Mouse (Mus musculus) mature B cell (primary cell): ENCODE measurements around the gene Olig2.

Experiments
- in situ Hi-C: fragments of 300-500 bp; cut with MboI; formaldehyde crosslinking; loops from 2 replicates; pipeline ENCODE4 v1.14.3; 2019

Olig2 gene

GRCm38 (mm10) chr16:91225233-91226037 is at the start of gene Olig2:
TSS of gene Olig2 (plus strand) at chr16:91225457.
- in situ Hi-C loops, result no loop called here

DNA sequence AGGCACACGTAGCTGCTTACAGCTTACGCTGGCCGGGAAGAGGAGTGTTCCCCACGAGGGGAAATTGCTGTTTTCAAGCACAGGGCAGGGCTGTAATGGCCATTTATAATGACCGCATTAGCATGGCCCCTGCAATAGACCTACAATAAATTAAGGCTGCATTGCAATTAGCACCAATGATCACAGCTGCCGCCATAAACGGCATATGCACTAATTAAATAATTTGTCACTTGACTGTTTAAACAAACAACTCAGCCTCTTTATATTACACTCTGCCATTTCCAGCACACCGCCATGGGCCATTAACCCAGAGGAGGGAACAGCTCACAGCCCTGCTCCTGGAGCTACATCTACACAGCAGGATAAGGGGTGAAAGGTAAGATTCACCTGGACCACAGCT is 49.4 kb upstream of the Olig2 start:
- in situ Hi-C loops, result no loop called here

GRCm38 (mm10) chr16:91187046-91187445 is 38.2 kb upstream of the Olig2 start:
- in situ Hi-C loops, result no loop called here

- in situ Hi-C loops, result no loop called here
These were observed 37.6 kb upstream of the Olig2 start for GRCm38 (mm10) chr16:91187662-91188061.

DNA sequence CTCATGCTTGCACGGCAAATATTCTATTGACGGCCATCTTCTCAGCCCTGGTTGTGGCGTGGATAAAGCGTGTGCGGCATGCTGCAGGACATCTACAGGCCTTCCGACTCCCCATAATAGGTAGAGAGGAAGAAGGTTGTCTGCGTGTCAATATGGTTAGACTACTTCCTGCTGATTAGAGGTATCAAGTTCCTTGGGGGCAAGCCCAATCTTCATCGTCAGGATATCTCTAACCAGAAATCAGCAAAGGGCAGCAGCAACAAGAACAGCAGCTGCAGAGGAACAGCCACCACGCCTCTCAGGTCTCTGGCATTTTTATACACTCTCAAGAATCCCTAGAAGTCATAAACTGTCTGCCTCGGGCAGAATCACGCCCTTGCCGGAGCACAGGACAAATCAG is 37.0 kb upstream of the Olig2 start:
- in situ Hi-C loops, result no loop called here

DNA sequence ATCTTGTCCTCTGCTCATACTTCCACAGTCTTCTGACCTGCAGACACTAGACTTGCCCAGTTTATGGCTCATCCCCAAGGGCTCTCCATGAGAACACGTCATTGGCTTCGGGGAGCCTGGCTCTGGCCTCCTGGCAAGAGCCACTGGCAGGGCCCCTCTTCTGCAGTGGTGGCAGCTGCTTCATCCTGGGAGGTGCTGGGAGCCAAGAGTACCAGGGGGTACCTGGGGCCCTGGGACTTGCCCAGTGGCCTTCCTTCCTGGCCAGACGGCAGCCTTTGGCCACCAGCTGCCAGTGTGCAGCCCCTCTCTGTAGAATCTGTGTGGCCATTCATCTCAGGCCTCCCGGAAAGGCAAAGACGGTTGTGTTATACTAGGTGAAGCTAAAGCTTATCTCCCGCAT is 34.0 kb upstream of the Olig2 start:
- in situ Hi-C loops, result no loop called here

- in situ Hi-C loops, result no loop called here
These were observed 33.5 kb upstream of the Olig2 start for GRCm38 (mm10) chr16:91191663-91192237.

DNA sequence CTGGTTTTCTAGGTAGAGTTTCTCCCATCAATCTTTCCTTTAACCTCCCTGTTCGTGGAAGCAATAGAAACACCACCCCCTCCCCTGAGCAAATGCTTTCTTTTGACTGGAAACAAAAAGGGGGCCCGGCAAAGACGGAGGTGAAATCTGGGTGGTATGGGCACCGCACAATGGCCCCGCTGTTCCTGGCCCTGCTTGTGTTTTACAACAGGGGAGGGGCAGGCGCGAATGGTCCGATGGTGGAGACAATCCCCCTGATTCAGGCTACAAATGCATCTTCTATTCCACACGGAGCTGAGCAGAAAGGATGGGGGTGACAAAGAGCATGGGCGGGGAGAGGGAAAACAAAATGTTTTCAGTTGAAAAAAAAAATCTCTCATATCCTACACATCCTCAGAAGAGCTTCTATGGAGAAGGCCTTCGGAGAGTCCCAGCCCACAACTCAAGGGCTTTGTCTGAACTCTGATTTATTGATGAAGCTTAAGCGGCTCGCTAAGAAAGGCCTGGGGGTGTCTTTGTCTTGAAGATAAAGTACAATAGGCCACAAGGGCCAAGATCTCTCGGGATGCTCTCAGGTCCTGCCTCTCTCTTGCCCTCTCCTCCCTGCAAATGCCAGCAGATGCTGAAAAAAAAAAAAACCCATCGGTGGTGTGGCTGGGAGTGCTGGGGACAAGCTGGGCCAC is 32.4 kb upstream of the Olig2 start:
- in situ Hi-C loops, result no loop called here

GRCm38 (mm10) chr16:91199815-91200214 is 25.4 kb upstream of the Olig2 start:
- in situ Hi-C loops, result no loop called here

DNA sequence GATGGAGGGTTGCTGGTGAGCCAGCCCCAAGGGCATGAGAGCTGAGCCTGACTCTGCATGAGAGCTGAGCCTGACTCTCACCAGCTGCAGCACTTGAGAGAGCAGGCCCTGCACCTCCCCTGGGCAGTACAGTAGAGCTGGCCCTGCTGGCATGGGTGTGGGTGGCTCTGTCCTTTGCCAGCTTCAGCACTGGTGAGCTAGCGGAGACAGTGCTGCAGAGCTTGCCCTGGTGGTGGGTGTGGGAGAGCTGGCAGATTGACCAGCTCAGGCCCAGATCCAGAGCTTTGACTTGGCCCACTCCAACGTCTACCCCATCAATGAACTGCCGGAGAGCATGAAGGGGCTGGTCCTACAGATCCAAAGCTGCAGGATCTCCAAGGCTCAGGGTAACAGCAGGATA is 22.3 kb upstream of the Olig2 start:
- in situ Hi-C loops, result no loop called here

- in situ Hi-C loops, result no loop called here
These were observed 18.9 kb upstream of the Olig2 start for GRCm38 (mm10) chr16:91206371-91206770.

- in situ Hi-C loops, result no loop called here
These were observed 8.2 kb upstream of the Olig2 start for GRCm38 (mm10) chr16:91217077-91217476.

- in situ Hi-C loops, result no loop called here
These were observed 7.3 kb upstream of the Olig2 start for GRCm38 (mm10) chr16:91217948-91218347.

DNA sequence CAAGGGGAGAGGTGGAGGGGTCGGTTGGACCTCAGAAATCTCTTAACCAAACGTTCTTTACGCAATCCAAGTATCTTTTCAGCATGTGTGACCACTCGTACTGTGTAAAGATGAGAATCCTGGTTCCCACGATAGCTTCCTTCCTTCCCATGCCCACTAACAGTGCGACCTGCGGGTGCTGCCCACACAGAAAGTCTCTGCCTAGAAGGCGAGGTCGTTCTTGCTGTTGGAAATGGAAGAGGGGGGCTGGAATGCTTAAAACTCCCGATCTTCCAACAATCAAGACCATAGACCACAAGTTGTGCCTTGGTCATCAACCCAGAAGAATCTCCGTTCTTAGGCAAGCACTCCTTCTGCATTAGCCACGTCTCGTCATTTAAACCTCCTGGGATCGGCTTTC is 6.0 kb upstream of the Olig2 start:
- in situ Hi-C loops, result no loop called here

DNA sequence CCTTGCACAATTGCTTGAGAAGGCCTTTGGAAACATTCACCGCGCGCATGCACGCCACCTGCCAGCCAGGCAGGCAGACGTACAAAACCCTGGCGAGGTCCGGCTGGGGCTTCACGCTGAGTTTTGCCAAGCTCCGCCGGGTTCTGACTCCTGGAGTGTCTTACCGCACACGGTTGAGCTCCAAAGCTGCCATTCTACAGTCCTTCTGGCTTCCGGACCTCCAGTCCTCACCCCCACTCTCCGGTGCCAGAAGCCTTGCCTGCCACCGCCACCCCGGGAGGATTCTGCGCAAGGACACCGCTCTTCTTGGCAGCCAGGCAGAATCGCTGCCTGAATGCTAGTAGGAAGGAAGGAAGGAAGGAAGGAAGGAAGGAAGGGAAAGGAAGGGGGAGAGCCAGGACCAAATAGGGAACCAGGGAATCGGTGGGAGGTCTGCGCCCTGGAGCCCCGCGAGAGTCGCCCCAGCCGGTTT is 3.0 kb upstream of the Olig2 start:
- in situ Hi-C loops, result no loop called here

DNA sequence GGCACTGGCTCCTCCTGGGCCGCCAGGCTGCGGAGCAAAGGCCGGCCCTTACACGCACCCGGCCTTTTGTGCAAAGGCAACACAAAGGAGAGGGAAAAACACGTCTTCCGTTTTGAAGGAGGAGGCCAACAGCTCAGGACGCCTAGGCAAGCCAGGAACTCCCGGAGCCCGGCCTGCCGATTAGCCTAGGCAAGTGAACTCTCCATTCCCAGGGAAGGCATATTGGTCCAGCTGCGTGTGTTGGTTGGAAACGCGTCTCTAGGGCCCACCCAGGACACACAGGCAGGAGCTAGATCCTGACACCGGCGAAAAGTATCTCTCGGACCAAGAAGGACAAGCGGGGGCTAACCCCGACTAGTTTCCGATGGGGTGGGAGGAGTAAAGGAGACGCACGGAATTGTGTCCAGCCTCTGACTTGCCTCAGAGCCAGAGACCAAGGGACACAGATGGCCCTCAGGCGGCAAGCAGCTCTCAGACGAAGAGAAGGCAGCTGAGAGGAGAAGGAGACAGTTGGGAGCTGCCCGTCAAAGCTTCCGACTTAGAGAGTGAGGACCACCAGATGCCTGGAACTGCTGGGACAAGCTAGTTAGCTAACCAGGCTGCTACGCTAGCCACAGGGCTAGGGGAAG is 2.5 kb upstream of the Olig2 start:
- in situ Hi-C loops, result no loop called here

DNA sequence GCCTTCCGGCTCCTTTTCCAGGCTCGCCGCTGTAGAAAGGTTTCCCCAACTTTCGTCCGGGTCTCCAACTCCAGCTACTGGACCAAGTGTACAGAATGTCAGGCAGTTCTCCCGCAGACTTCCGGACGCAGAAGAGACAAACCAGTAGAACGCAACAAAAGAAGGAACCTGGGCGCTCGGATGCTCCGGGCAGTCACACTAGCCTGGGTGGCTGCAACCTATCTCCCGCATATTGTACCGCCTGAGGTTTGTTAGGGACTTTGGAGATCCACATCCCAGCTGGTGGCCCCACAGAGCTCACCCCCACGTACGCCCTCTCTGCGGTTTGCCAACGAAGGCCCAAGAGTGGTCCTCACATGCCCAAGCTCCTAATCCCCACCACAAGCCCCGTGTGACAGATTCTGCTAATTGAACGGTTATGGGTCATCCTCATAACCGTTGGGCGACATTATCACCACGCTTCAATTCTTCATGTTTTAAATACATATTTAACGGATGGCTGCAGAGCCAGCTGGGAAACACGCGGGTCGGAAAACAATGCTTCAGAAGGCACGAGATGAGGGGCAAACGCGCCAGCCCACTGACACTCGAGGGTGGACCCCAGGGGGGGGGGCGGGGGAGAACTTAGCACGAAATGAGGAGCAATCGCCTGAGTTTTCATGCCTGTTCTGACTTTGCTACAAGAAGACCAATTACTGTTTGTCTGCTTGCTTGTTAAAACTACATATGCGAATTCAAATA is 1.8 kb upstream of the Olig2 start:
- in situ Hi-C loops, result no loop called here

DNA sequence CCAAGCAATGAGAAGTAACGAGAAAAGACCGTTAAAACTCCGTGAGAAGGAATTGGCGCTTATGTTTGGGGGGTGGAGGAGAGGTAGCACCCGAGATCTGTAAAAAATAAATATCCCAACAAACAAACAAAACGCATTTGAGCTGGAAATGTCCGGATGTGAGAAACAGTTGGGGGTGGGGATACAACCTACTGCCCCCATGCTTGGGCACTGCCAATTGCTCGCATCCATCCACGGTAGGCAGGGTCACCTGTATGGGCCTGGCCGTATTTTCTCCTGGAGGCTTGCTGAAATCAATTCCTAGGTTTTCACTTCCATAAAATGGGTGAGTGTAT is 1.2 kb upstream of the Olig2 start:
- in situ Hi-C loops, result no loop called here

GRCm38 (mm10) chr16:91224481-91225232 is 600 bp upstream of the Olig2 start:
- in situ Hi-C loops, result no loop called here

- in situ Hi-C loops, result no loop called here
These were observed 1.0 kb downstream of the Olig2 start for GRCm38 (mm10) chr16:91226038-91226882.
